Mouse (Mus musculus) brain, embryonic 14.5 days (tissue): Measurements from ENCODE around the gene Med4.

Source experiments
- CTCF ChIP-seq: fragments of 200-500 bp; IDR thresholded peaks from 2 replicates; pipeline ENCODE4 v1.5.1; 2012; ENCODE audit warnings: inconsistent platforms, mild to moderate bottlenecking, moderate library complexity, borderline replicate concordance; ENCODE audit not compliant: insufficient read depth, insufficient read length; ENCODE audit errors: extremely low read depth
- POLR2A ChIP-seq: fragments of 200-500 bp; IDR thresholded peaks from 2 replicates; pipeline ENCODE4 v1.6.1; 2012; ENCODE audit warnings: mild to moderate bottlenecking, inconsistent platforms, borderline replicate concordance; ENCODE audit not compliant: poor library complexity, insufficient read depth, insufficient read length, severe bottlenecking; ENCODE audit errors: extremely low read depth

DNA sequence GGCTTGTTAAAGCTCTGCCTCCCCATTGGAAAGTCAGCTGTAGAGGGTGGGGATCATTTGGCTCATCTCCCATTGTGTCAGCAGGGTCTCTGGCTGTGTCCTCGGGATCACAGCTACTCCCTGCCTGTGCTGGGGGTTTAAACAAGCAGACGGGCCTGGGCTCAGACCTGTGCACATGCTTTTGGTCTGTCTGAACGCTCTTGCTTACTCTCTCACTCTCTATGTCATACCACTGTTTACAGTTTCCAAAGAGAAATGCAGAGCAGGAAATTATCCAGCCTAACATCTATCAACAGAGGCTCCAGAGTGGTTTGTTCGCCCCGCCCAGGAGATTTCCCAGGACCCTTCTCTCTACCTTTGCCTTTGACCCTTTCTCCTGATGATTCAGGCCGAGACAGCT is 8.1 kb upstream of the Med4 start:
- no peak for TF ChIP-seq CTCF
- TF ChIP-seq POLR2A = no peak
